In the genomic region with DNA sequence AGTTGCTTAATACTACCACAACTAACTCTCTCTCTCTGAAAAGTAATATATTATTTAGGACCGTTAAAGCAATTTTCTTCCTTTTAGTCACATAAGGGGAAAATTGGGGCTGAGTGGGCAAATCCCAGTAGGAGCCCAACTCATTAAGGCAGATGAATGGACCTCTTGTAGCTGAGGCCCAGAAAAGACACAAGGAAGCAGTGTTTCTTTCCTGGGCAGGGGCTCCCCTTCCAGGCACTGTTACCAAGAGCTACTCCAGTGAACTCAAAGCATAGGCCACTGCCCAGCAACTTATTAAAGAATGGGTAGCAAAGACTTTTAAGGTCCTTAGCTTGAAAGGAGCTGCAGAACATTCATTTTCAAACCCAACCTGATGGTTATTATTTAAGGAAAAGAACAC, we compare ENCODE assay signal across 10 mouse cellular contexts. TPM values are rescaled to one million over a fixed set of nuclear protein-coding genes. Genes with fewer than 3 reads are reported as not detected.
DNase-seq lines count a peak whose midpoint lies in the region; ATAC-seq lines count a peak whose summit lies in the region.
"Had no signal": no experiment of that assay in that cellular context is flagged by ENCODE, and none has a peak within 500 bp of the region (broad histone marks: within the 10 kb centered on the region; RNA-seq: fewer than 3 reads in every experiment).

No protein-coding gene starts in this region.

- ATAC-seq in neural tube, embryonic 11.5 days (ENCODE audit: insufficient read depth, low FRiP score, low TSS enrichment) = peak; percentile 52; the same call in 1 of the 2 replicates
- no peak for ATAC-seq in kidney, embryonic 16.5 days (ENCODE audit: low FRiP score, low TSS enrichment)
- ATAC-seq: intestine, postnatal 0 days had no signal

- no peak overlapping the region for H3K4me3 ChIP-seq in neural tube, embryonic 11.5 days (ENCODE audit: low read depth, low read length)
- no peak overlapping the region for H3K4me3 ChIP-seq in kidney, embryonic 16.5 days (ENCODE audit: low read length)
- H3K4me3 ChIP-seq: embryonic facial prominence, embryonic 12.5 days had no signal

- no peaks in the 10 kb centered on the region for H3K4me1 ChIP-seq in neural tube, embryonic 11.5 days (ENCODE audit: control insufficient read depth, insufficient read depth, low read length)
- no peaks in the 10 kb centered on the region for H3K4me1 ChIP-seq in kidney, embryonic 16.5 days (ENCODE audit: insufficient read depth, low read length)
- H3K4me1 ChIP-seq: embryonic facial prominence, embryonic 12.5 days had no signal

- no peaks in the 10 kb centered on the region for H3K9me3 ChIP-seq in neural tube, embryonic 11.5 days (ENCODE audit: control insufficient read depth, low read length)
- H3K9me3 ChIP-seq in kidney, embryonic 16.5 days (ENCODE audit: low read length) = no peaks in the 10 kb centered on the region
- H3K9me3 ChIP-seq: embryonic facial prominence, embryonic 12.5 days had no signal

- no peak overlapping the region for H3K27ac ChIP-seq in neural tube, embryonic 11.5 days (ENCODE audit: low read depth, low read length)
- H3K27ac ChIP-seq in kidney, embryonic 16.5 days (ENCODE audit: low read length) = no peak overlapping the region
- H3K27ac ChIP-seq: embryonic facial prominence, embryonic 12.5 days had no signal

- no peaks in the 10 kb centered on the region for H3K36me3 ChIP-seq in neural tube, embryonic 11.5 days (ENCODE audit: control insufficient read depth, insufficient read depth, low read length)
- H3K36me3 ChIP-seq in kidney, embryonic 16.5 days (ENCODE audit: insufficient read depth, low read length) = no peaks in the 10 kb centered on the region
- H3K36me3 ChIP-seq: embryonic facial prominence, embryonic 12.5 days had no signal

- 34% methylated on average over 1 of the region's 1 CpGs for WGBS in neural tube, embryonic 11.5 days
- 76% methylated on average over 1 of the region's 1 CpGs for WGBS in kidney, embryonic 16.5 days

- peak; percentile 36 for DNase-seq in cerebellum, adult 9-11 months
- no peak for DNase-seq in cerebellum, adult 11 months
- peak; percentile 38 for DNase-seq in neural tube, embryonic 11.5 days (ENCODE audit: low spot score)
- DNase-seq in neural tube, embryonic 10.5 days (ENCODE audit: extremely low spot score, low spot score) = no peak
- peak; percentile 43 for DNase-seq in forelimb bud, embryonic 11.5 days (ENCODE audit: low read depth, low spot score)
- DNase-seq in retina, embryonic 14.5 days (ENCODE audit: low spot score) = peak; percentile 35
- no peak for DNase-seq in kidney, adult 9 months

- H3K4me2 ChIP-seq in neural tube, embryonic 11.5 days (ENCODE audit: low read depth) = no peak overlapping the region
- no peak overlapping the region for H3K4me2 ChIP-seq in kidney, embryonic 16.5 days (replicated peaks; ENCODE audit: low read depth, low read length)
- H3K4me2 ChIP-seq: embryonic facial prominence, embryonic 12.5 days had no signal

- H3K27me3 ChIP-seq in neural tube, embryonic 11.5 days (ENCODE audit: control insufficient read depth, insufficient read depth, low read length) = no peaks in the 10 kb centered on the region
- no peaks in the 10 kb centered on the region for H3K27me3 ChIP-seq in kidney, embryonic 16.5 days (ENCODE audit: insufficient read depth, low read length)
- H3K27me3 ChIP-seq: embryonic facial prominence, embryonic 12.5 days had no signal

- H3K9ac ChIP-seq in neural tube, embryonic 11.5 days (ENCODE audit: low read length) = no peak overlapping the region
- no peak overlapping the region for H3K9ac ChIP-seq in kidney, embryonic 16.5 days (replicated peaks; ENCODE audit: low read length)
- H3K9ac ChIP-seq: embryonic facial prominence, embryonic 12.5 days had no signal

RNA-seq across cellular contexts. Expression of a gene that starts 22.5 kb away (rescaled TPM):
- 457 and 477 TPM in 2 replicates for polyA plus RNA-seq in neural tube, embryonic 11.5 days (2014; fragmentation: Nextera tagmentation; extraction: Ambion mirVana)
- polyA plus RNA-seq in kidney, embryonic 16.5 days (2015; fragmentation: Nextera tagmentation; extraction: Ambion mirVana) = 485 and 505 TPM in 2 replicates

Comparison
In these comparisons a context has a peak if more than half of its experiments do, and no peak if none do; other contexts are left out.
1. DNase-seq: peak in cerebellum, adult 9-11 months (single experiment), neural tube, embryonic 11.5 days (single experiment), forelimb bud, embryonic 11.5 days (single experiment) and retina, embryonic 14.5 days (single experiment); none in cerebellum, adult 11 months (single experiment), neural tube, embryonic 10.5 days (single experiment) and kidney, adult 9 months (single experiment).